Mouse (Mus musculus) c-Kit-positive CD71-positive TER-119-negative erythroid progenitor cells, embryonic 14.5 days (primary cell): ENCODE data around the gene Snw1.
A peak's percentile ranks its signal among the peaks of the same experiment; 100 is the strongest.

Experiments used
- DNase-seq: peaks from one replicate; pipeline ENCODE4 v3.0.0-alpha.2; 2013; ENCODE audit warnings: low read depth

Snw1 gene

DNA sequence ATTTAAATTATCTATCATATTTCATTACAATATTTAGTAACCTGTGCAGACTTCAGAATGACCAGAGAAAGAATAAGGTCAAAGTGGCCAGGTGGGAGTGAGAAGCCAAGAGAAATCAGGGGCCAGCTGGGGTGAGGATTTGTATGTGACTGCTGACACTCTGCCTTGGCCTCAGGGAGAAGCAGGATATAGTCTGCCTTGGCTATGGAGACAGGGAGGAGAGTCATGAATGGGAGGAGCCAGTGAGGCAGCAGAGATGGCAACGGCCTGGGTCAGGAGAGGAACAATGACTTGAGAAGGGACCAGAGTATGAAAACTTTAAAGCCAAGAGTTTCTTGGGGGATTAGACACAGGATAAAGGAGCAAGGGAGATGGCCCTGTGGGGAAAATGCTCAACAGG lies 48.4 kb downstream of the Snw1 start:
- no peak for DNase-seq

DNA sequence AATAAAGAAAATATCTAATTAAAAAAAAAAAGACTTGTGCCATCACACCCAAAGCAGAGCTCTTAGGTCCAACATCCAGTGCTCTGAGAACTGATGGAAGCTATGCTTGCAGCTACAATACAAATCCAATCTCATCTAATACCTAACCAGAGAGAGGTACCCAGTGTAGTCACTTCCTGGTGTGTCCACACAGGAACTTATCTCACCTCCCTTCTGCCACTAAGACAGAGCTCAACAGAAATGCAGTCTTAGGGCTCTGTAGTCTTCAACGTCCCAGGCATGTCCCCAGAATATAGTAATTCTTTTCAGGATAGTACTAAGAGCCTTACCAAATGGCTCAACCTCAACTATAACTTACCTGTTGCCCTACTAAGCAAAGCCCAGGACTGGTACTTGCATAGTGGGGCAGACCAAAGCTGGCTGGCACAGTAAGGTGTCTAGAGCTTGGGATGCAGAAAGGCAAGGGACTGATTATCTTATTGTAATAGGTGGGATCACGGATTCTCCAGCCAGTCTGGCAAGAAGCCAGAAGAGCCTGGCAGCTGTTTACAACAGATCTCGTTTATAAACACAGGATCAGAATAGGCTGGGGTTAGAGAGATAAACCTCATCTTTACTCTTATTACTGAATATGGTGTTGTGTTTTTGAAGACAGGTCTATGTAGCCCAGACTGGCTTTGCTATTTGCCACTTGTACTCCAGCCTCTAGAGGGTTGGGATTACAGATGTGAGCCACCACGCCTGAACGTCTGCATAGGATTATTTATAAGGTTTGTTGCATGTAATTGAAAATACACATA lies 50.2 kb downstream of the Snw1 start:
- no peak for DNase-seq

DNA sequence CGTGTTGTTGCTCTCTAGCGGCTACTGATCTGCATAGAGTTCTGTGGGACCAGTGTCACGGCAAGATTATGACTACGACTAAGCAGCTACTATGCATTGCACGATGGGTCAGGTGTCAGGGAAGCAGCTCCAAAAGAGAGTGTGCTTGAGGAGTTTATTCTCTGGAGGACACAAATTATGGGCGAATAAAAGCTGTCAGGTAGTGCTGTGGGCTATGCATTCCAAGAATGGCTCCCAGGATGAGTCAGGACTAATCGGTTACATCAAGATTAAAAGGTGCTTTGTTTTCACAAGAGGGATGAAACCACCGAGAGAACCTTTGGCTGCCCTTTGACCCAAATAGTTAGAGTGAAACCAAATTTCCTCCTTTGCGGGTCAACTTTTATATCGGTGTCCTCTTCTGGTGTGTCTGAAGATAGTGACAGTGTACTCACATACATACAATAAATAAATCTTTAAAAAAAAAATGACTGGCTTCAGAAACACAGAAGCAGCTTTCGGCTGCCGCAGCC lies 52.0 kb downstream of the Snw1 start:
- DNase-seq = no peak

DNA sequence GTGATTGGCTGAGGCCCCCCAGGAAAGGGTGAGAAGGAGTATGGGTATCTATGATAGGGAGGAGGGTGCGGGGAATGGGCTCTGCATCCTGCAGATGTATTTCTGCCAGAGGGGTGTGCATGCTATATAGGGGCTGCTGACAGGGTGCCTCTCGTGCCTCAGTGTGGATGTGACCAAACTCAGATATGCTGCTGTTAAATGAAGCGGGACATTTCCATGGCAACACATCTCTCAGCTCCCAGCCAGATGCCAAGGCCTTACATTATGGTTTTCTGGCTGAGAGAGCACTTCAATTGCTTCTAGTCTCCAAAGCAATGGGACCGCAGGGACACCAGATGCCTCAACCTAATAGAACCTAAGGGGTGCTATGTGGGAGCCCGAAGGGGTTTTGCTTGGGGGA lies 53.2 kb downstream of the Snw1 start:
- no peak for DNase-seq

DNA sequence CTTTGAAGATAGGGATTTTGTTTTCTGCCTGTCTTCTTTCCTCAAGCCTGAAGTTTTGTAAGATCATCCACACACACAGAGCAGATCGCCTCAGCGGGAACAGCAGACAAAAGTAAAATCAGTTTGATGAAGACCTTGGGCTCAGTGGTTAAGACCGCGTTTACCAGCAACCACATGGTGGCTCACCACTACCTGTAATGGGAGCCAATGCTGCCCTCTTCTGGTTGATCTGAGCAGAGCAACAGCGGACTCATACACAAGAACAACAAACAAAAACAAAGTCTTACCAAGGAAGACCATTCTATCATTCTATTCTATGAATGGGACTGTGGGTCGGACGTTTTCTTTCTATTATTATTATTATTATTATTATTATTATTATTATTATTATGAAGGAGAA lies 55.4 kb downstream of the Snw1 start:
- peak; percentile 69 for DNase-seq

DNA sequence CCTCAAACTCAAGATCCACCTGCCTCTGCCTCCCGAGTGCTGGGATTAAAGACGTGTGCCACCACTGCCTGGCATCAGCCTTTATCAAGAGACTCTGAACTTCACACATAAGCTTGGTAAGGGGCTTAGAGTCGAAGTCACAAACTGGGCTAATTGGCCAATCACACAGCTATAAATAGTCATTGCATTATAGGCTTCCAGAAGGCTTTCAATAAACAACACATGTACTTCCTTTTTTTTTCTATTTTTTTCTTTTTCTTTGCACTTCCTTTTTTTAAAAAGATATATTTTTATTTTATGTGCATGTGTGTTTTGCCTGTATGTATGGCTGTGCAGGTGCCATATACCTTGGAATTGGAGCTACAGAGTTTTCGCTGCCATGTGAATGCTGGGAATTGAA lies 56.7 kb downstream of the Snw1 start:
- DNase-seq = no peak

DNA sequence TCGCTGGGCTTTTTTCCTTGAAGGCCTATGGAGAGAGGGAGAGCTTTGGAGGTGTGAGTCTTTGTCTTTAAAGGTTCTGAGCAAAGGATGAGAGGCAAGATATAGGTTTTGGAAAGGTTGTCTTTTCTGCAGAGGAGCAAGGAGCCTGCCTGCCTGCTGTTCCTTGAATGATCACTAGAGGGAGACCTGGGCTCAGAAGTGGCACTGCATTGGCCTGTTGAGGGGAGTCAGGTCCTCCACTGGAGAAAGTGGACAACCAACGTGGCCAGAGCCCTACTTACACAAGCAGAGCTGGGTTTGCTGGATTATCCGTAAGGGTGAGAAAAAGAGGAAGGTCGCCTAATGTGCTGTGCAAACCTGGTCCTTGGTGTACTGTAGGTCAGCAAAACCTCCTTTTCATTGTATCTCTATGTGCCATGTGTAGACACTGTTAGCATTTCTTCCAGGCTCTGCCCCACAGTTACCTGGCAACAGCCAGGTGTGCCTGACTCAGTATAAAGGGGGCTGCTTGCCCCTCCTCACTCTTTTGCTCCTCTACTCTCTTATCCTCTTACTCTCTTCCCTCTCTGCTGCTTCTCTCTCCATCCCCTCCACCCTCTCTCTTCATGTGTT lies 58.8 kb downstream of the Snw1 start:
- peak; percentile 46 for DNase-seq

DNA sequence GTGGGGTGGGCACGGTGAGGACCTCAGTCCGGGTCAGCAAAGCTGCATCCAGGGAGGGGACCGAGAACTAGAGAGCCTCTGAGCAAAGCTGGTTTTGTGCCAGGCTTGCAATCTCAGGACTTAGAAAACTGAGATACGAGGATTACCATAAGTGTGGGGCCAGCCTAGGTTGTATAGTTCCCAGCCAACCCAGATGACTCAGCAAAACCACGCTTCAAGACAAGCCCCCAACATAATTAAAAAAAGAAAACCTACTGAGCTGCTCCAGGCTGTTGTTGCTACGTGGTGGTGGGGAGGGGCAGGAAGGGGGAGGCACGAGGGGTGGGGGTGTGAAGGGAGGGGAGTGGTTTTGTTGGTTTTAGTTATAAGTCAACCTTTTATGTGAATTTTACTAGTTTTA lies 61.1 kb downstream of the Snw1 start:
- no peak for DNase-seq

DNA sequence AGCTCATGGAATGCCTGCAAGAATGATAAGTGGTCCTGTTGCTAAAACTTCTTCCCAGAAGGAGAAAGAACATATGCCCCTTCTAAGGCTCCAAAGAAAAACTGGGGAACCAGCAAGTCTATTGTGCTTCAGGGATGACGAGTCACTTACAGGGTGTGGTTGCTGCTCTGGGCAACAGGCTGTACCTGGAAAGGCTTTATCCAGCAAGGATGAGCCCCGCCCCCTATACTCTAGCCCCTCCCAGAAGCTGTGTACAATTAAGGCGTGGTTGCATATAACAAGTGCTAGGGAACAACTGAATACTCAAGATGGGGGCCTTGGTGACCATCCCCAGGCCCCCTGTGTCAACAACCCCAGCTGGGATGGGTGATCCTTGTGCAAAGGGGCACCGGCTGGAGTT lies 63.0 kb downstream of the Snw1 start:
- no peak for DNase-seq

DNA sequence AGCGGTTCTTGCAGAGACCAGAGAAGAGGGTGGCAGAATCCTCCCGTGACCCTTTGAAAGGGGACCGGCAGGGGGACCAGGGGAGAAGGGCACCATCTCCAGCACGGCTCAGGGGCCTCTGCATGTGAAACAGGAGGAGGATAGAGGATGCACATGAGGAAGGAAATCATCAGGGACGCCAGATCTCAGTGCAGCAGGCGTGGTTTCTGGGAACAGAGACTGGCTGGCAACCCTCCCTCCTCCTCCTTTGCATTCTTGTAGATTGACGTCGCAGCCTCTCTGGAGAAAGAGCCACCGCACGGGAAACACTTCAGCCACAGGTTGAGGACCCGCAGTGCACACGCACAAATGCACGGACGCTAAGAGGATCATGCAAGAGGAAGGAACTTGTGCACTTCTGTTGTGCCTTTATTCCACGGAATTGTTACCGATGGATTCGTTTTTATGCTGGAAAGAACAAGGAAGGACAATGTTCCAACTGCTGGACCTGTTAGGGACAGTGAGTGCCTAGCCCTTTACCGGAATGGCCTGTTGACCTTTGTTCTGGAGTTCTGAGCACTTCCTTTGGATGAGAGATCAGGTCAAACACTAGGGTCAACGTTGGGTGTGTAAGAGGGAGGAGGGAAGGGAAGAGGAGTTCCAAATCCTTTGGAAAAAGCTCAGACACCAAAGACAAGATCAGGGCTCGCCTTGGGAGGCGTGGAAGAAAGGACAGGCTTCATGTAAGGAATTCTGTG lies 64.0 kb downstream of the Snw1 start:
- DNase-seq = no peak

DNA sequence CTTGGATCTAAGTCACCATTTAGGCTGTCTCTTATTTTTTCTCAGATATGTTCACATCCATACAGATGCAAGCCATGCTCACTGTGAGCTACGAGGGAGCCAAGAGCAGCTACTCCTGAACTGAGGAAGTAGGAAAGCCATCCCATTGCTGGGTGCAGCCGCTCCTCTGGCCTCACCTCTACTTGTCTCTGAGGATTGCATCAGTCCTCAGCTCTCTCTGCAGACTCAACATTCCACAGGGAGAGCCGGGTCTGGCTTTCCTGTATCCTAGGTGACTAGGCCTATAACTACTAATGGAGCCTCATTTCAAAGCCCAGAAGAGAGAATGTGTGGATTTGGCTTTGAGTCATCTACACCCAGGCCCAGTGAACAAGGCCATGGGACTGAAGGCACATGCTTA lies 66.4 kb downstream of the Snw1 start:
- no peak for DNase-seq

DNA sequence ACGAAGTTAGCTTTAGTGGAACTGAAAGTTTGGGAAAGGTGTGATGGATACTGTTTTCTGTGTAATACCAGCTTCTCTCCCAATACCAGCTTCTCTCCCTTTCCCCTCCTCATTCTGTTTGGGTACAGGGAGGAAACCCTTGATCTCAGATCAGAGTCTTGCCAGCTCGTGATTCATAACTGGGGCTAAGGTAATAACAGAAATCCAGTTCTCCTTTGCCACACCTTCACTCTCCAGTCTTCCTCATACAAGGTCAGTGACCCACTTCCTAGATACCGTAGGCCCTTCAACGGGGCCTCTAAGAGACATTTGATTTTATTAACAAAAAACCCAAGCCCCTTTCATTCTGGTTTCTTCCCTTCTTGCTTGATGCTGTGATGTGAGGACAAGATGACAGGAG lies 66.9 kb downstream of the Snw1 start:
- no peak for DNase-seq

DNA sequence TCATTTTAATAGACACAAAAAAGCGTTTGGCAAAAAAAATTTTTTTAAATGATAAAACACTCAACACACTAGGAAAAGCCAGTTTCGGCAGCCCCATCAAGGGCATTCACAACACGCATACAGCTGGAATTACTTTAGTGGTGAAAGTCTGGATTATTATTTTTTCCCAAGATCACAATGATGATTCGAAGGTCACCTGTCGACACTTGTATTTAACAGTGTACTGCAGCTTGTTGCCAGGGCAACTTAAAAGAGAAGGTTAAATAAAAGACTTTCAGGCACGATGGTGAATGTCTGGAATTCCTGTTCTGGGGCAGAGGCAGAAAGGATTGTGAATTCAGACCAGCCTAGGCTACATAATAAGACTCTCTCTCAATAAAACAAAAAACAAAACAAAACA lies 70.2 kb downstream of the Snw1 start:
- DNase-seq = no peak

DNA sequence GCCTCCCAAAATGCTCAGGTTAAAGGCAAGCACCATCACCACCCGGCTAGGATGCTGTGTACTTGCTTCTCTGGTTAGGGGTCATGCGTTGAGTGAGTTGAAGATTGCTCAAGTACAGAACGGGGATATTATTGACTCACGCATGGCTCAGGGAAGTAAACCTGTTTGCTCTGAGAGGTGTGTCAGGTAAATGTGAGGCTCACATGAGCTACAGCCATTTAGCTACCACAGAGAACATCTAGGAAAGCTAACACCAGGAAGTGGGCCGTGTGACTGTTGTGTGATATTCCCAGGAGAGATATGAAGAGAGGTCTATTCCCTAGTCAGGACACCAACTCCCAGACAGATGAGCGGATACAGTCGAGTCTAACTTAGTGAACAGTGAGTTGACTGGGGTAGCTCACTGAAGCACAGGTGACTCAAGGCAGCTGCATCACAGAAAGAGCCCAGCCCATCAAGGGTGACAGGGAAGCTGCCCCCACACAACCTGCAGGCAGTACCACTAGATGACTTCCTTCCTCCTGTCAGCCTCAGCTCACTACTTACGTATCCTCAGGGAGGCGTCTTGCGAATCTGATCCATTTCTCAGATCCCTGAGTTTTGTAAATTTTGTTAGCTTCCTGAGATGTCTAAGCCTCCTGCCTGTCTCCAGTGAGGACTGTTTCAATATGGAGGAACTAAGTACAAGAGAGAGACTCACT lies 72.8 kb downstream of the Snw1 start:
- DNase-seq = no peak
